Mouse (Mus musculus): Measurements from ENCODE around the gene Trpc4ap. TPM values are rescaled to one million over a fixed set of nuclear protein-coding genes. Genes with fewer than 3 reads are reported as not detected.

Gene Trpc4ap
- total RNA-seq, 2 experiments from 2014 or later = 63.0 to 106 TPM

- ATAC-seq (ENCODE audit: poor library complexity, severe bottlenecking) = no peak
Measured at GRCm38 (mm10) chr2:155645746-155646145, 46.4 kb downstream of the Trpc4ap start.

- peak; percentile 84 for ATAC-seq (ENCODE audit: poor library complexity, severe bottlenecking)
Measured at GRCm38 (mm10) chr2:155641540-155642472, 50.4 kb downstream of the Trpc4ap start.

GRCm38 (mm10) chr2:155640656-155641055 lies 51.5 kb downstream of the Trpc4ap start:
- ATAC-seq (ENCODE audit: poor library complexity, severe bottlenecking) = no peak

GRCm38 (mm10) chr2:155637411-155637810 lies 54.8 kb downstream of the Trpc4ap start:
- peak; percentile 35 for ATAC-seq (ENCODE audit: poor library complexity, severe bottlenecking)

- no peak for ATAC-seq (ENCODE audit: poor library complexity, severe bottlenecking)
Measured at GRCm38 (mm10) chr2:155636881-155637280, 55.3 kb downstream of the Trpc4ap start.

- ATAC-seq (ENCODE audit: poor library complexity, severe bottlenecking) = no peak
Measured at GRCm38 (mm10) chr2:155635961-155636360, 56.2 kb downstream of the Trpc4ap start.

GRCm38 (mm10) chr2:155634562-155634961 lies 57.6 kb downstream of the Trpc4ap start:
- no peak for ATAC-seq (ENCODE audit: poor library complexity, severe bottlenecking)

GRCm38 (mm10) chr2:155633731-155634130 lies 58.5 kb downstream of the Trpc4ap start:
- ATAC-seq (ENCODE audit: poor library complexity, severe bottlenecking) = no peak

GRCm38 (mm10) chr2:155633121-155633520 lies 59.1 kb downstream of the Trpc4ap start:
- no peak for ATAC-seq (ENCODE audit: poor library complexity, severe bottlenecking)

- no peak for ATAC-seq (ENCODE audit: poor library complexity, severe bottlenecking)
Measured at GRCm38 (mm10) chr2:155632138-155632936, 59.8 kb downstream of the Trpc4ap start.

GRCm38 (mm10) chr2:155630590-155631416 lies 61.4 kb downstream of the Trpc4ap start:
- ATAC-seq (ENCODE audit: poor library complexity, severe bottlenecking) = no peak

- ATAC-seq (ENCODE audit: poor library complexity, severe bottlenecking) = no peak
Measured at GRCm38 (mm10) chr2:155630153-155630552, 62.0 kb downstream of the Trpc4ap start.

GRCm38 (mm10) chr2:155629231-155629661 lies 62.9 kb downstream of the Trpc4ap start:
- peak; percentile 34 for ATAC-seq (ENCODE audit: poor library complexity, severe bottlenecking)

GRCm38 (mm10) chr2:155628519-155628918 lies 63.7 kb downstream of the Trpc4ap start:
- ATAC-seq (ENCODE audit: poor library complexity, severe bottlenecking) = no peak

- ATAC-seq (ENCODE audit: poor library complexity, severe bottlenecking) = no peak
Measured at GRCm38 (mm10) chr2:155628112-155628511, 64.1 kb downstream of the Trpc4ap start.

- peak; percentile 74 for ATAC-seq (ENCODE audit: poor library complexity, severe bottlenecking)
Measured at GRCm38 (mm10) chr2:155627030-155627738, 65.0 kb downstream of the Trpc4ap start.

- ATAC-seq (ENCODE audit: poor library complexity, severe bottlenecking) = no peak
Measured at GRCm38 (mm10) chr2:155626277-155626676, 65.9 kb downstream of the Trpc4ap start.

GRCm38 (mm10) chr2:155624730-155625129 lies 67.5 kb downstream of the Trpc4ap start:
- peak; percentile 39; the same call in 1 of the 2 replicates for ATAC-seq (ENCODE audit: poor library complexity, severe bottlenecking)

- no peak for ATAC-seq (ENCODE audit: poor library complexity, severe bottlenecking)
Measured at GRCm38 (mm10) chr2:155623996-155624395, 68.2 kb downstream of the Trpc4ap start.

GRCm38 (mm10) chr2:155622606-155623005 lies 69.6 kb downstream of the Trpc4ap start:
- no peak for ATAC-seq (ENCODE audit: poor library complexity, severe bottlenecking)
